Mouse (Mus musculus): Measurements from ENCODE around the gene H2-T22.

GRCm38 (mm10) chr17:36019519-36019918, 23.0 kb downstream of the H2-T22 start:
- no peak for TF ChIP-seq POLR2A (IDR thresholded peaks at IDR 0.05; ENCODE audit: borderline replicate concordance, insufficient read depth, low read length)
- no peak for TF ChIP-seq CTCF (IDR thresholded peaks at IDR 0.05; ENCODE audit: borderline replicate concordance, insufficient read depth, low read depth, low read length)
